Mouse (Mus musculus) forebrain, embryonic 10.5 days (tissue): ENCODE measurements around the gene Smpd3. TPM values are rescaled to one million over a fixed set of nuclear protein-coding genes. Genes with fewer than 3 reads are reported as not detected.
"Not testable (repeated sequence)": the region's sequence is repeated elsewhere in the genome, so short reads cannot be mapped to it uniquely, and the experiment has no call there.

Experiments
- DNase-seq: peaks from one replicate; pipeline ENCODE4 v3.0.0-alpha.2; 2017; ENCODE audit warnings: low spot score; ENCODE audit errors: extremely low spot score
- H3K27ac ChIP-seq: fragments of 300-500 bp; sonication (generic); 2 replicates; pipeline ENCODE4 v1.5.1; 2016; ENCODE audit warnings: mild to moderate bottlenecking
- H3K27me3 ChIP-seq: fragments of 300-500 bp; sonication (generic); 2 replicates; pipeline ENCODE4 v1.6.1; 2016; ENCODE audit warnings: mild to moderate bottlenecking; ENCODE audit not compliant: poor library complexity, severe bottlenecking
- H3K36me3 ChIP-seq: fragments of 300-500 bp; sonication (generic); replicated peaks from 2 replicates; pipeline ENCODE4 v1.6.1; 2016; ENCODE audit warnings: mild to moderate bottlenecking, moderate library complexity
- H3K4me1 ChIP-seq: fragments of 300-500 bp; sonication (generic); 2 replicates; pipeline ENCODE4 v1.6.1; 2016
- H3K4me3 ChIP-seq: fragments of 300-500 bp; sonication (generic); 2 replicates; pipeline ENCODE4 v1.5.1; 2016; ENCODE audit warnings: mild to moderate bottlenecking, moderate library complexity
- H3K9me3 ChIP-seq: fragments of 300-500 bp; sonication (generic); 2 replicates; pipeline ENCODE4 v1.6.1; 2016; ENCODE audit warnings: mild to moderate bottlenecking, moderate library complexity
- WGBS: fragments of 180-500 bp; shearing (Covaris S2); methylation state at CpG from one replicate; pipeline ENCODE4 v1.1.7; 2016; 5-methylcytosine and 5-hydroxymethylcytosine counted together
- polyA plus RNA-seq: library from polyadenylated mRNA; unstranded; fragments of >200 nt; fragmentation: Nextera tagmentation; extraction: Ambion mirVana; gene quantifications from 2 replicates; pipeline ENCODE4 v1.2.1, GENCODE M21; 2016

Smpd3 gene
- polyA plus RNA-seq, 1 experiment from 2014 or later, result 6.2 TPM

- Histone ChIP-seq H3K36me3 (no peaks in the 10 kb centered on the region), H3K4me3 (no peak overlapping the region), H3K4me1 (peaks cover 12% of the 10 kb centered on the region), H3K9me3 (no peaks in the 10 kb centered on the region), H3K27me3 (no peaks in the 10 kb centered on the region), H3K27ac (no peak overlapping the region)
- 87% methylated on average over 10 of the region's 10 CpGs for WGBS
- no peak for DNase-seq
These were observed 21.3 kb downstream of the Smpd3 start for GRCm38 (mm10) chr8:106316506-106316905.

GRCm38 (mm10) chr8:106315402-106316187 lies 22.2 kb downstream of the Smpd3 start:
- Histone ChIP-seq H3K4me3 (no peak overlapping the region), H3K27me3 (no peaks in the 10 kb centered on the region), H3K36me3 (no peaks in the 10 kb centered on the region), H3K9me3 (no peaks in the 10 kb centered on the region), H3K27ac (no peak overlapping the region), H3K4me1 (peaks cover 12% of the 10 kb centered on the region)
- WGBS, result 89% methylated on average over 6 of the region's 6 CpGs
- no peak for DNase-seq

- 73% methylated on average over 2 of the region's 2 CpGs for WGBS
These were observed 24.0 kb downstream of the Smpd3 start for GRCm38 (mm10) chr8:106313799-106314198.

GRCm38 (mm10) chr8:106313120-106313737 lies 24.6 kb downstream of the Smpd3 start:
- 84% methylated on average over 6 of the region's 6 CpGs for WGBS
- no peak overlapping the region for H3K4me3 ChIP-seq
- DNase-seq, result no peak
- no peaks in the 10 kb centered on the region for H3K36me3 ChIP-seq
- no peak overlapping the region for H3K27ac ChIP-seq
- H3K4me1 ChIP-seq, result peaks cover 12% of the 10 kb centered on the region
- no peaks in the 10 kb centered on the region for H3K27me3 ChIP-seq
- H3K9me3 ChIP-seq, result no peaks in the 10 kb centered on the region

More at GRCm38 (mm10) chr8:106313799-106314198, 24.0 kb downstream of the Smpd3 start:
- Histone ChIP-seq H3K4me1 (peaks cover 12% of the 10 kb centered on the region), H3K36me3 (no peaks in the 10 kb centered on the region), H3K27me3 (no peaks in the 10 kb centered on the region), H3K4me3 (no peak overlapping the region), H3K27ac (no peak overlapping the region), H3K9me3 (no peaks in the 10 kb centered on the region)
- no peak for DNase-seq

DNA sequence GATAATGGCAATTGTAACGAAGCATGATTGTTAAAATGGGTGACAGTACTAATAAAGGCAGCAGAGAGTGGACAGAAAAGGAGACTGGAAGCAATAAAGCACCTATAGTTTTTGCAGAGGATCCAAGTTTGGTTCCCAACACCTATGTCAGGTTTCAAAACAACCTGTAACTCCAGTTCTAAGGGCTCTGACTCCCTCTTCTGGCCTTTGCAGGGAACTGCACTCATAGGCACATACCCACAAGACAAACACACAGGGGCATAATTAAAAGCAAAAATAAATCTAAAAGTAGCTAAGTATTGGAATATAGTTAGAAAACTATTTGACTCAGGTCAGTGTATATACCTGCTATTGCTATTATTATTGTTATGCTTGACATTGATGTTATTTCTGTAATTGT lies 25.8 kb downstream of the Smpd3 start:
- 95% methylated on average over 1 of the region's 1 CpGs for WGBS
- Histone ChIP-seq H3K4me1 (peaks cover 3% of the 10 kb centered on the region; the same call in 1 of the 2 replicates), H3K36me3 (no peaks in the 10 kb centered on the region), H3K27ac (no peak overlapping the region), H3K4me3 (no peak overlapping the region), H3K9me3 (no peaks in the 10 kb centered on the region), H3K27me3 (no peaks in the 10 kb centered on the region)
- DNase-seq, result no peak

DNA sequence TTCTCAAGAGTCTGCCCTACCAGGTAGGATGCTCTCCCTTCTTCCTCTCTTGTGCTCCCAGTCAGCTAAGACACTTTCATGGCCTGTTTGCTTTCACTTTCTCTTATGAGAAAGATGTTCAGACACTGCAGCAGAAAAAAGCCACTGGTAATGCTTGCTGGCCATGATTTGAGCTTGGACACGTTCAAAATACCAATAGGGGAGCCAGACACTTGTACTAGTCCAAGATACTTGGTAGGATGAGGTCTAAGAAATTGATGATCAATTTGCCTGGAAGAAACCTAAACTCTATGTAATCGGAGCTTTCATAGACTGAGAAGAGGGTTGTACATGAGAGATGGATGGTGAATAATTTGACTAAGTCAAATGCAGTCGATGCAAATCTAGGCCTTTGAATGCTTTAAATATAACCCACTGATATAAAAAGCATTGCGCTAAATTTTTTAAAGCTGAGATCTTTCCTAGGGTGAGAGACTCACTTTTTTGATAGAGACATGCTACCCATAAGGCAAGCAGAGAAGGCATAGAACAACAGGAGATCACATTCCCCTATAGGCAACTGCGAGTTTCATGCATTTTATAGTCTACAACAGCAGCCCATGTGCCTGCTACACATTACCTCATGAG lies 27.6 kb downstream of the Smpd3 start:
- H3K4me3 ChIP-seq, result no peak overlapping the region
- H3K27me3 ChIP-seq, result no peaks in the 10 kb centered on the region
- H3K4me1 ChIP-seq, result no peaks in the 10 kb centered on the region
- H3K27ac ChIP-seq, result no peak overlapping the region
- DNase-seq, result no peak
- no peaks in the 10 kb centered on the region for H3K36me3 ChIP-seq
- H3K9me3 ChIP-seq, result no peaks in the 10 kb centered on the region
- WGBS, result 92% methylated on average over 5 of the region's 5 CpGs

GRCm38 (mm10) chr8:106308082-106308786 lies 29.6 kb downstream of the Smpd3 start:
- H3K27ac ChIP-seq, H3K4me1 ChIP-seq, H3K27me3 ChIP-seq, H3K4me3 ChIP-seq, H3K9me3 ChIP-seq, H3K36me3 ChIP-seq, DNase-seq: not testable (repeated sequence)
- 87% methylated on average over 6 of the region's 6 CpGs for WGBS

DNA sequence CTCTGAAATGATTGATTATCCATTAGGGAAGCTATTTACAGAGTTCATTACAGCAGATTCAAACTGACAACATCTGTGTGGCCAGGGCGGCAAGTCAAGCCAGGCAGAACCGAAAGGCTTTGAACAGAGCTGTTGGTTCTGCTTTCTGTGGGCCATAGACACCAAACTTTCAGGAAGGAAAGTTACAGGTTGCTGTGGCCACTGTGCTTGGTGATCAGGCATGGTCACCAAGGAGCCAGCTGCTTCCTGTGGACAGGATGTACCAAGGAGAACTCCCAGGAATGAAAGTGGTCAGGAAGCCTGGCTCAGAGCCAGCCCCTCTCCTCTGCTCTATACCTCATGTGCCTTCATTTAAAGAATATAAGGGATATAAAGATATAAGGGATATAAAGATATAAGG lies 30.2 kb downstream of the Smpd3 start:
- Histone ChIP-seq H3K36me3 (no peaks in the 10 kb centered on the region), H3K4me1 (no peaks in the 10 kb centered on the region), H3K4me3 (no peak overlapping the region), H3K27me3 (no peaks in the 10 kb centered on the region), H3K9me3 (no peaks in the 10 kb centered on the region), H3K27ac (no peak overlapping the region)
- no peak for DNase-seq
- WGBS, result 91% methylated on average over 2 of the region's 2 CpGs

DNA sequence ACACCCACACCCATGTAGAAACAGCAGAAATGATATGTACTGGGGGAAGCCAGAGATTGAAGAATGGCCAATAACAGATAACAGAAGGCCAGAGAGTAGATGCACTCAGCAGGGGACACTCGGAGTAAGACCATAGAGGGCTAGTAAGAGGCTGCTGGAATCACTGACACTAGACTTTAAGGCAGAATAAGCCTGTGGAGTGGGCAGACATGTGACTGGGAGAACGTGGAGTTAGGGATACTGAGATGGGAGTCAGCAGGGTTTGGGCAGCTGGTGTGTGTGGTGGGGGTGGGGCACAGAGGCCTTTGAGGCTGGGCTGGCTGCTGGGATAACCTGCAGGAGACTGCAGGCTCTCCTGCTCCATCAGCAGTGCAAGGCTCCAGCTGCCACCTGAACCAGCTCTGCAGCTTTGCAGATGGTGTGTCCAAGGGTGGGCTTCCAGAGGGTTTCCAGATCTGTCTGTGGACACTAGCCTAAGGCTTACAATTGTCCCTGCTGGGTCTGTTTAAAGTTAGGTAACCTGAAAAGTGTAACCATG lies 31.0 kb downstream of the Smpd3 start:
- H3K9me3 ChIP-seq, result not testable (repeated sequence)
- 58% methylated on average over 2 of the region's 2 CpGs for WGBS

DNA sequence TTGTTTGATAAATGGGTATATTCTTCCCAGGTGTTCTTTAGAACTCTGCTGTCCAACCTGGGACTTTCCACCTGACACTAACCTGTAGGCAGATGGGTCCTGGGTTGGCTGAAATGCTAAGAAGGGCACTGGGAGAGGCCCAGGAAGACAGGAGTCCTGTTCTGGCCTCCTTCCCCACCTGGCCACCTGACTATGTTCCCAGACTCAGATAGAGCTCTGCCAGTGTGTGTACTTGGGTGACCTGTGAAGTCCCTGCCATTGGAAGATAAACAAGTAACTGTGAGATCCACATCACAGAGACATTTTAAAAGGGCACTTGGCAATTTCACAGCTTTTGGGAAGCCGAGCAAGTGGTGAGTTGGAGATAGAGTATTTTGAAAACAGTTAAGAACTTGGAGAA lies 31.7 kb downstream of the Smpd3 start:
- no peaks in the 10 kb centered on the region for H3K9me3 ChIP-seq
- no peak for DNase-seq
- WGBS, result 86% methylated on average over 1 of the region's 1 CpGs
- no peaks in the 10 kb centered on the region for H3K4me1 ChIP-seq
- H3K36me3 ChIP-seq, result no peaks in the 10 kb centered on the region
- H3K27ac ChIP-seq, result no peak overlapping the region
- H3K27me3 ChIP-seq, result no peaks in the 10 kb centered on the region
- H3K4me3 ChIP-seq, result no peak overlapping the region

More for the DNA sequence above, 31.0 kb downstream of the Smpd3 start:
- H3K27me3 ChIP-seq, H3K4me3 ChIP-seq, DNase-seq, H3K36me3 ChIP-seq, H3K27ac ChIP-seq, H3K4me1 ChIP-seq: not testable (repeated sequence)

DNA sequence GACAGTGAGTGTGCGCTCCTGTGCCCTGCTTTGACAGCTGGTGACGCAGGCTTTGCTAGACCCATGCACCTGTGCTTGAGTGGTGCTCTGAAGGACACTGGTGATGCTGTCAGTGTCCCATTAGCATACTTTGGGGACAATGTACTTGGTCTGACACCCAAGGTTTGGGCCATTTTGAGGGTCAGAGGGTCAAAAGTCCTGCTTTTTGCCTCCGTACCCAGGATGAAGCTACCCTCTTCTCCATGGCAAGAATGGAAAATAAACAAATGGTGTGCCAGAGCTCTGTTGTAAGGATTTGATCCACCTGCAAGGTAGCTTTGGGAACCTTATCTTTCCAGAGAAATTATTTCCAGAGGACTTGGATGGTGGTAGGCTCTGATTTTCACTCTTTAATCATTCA lies 32.5 kb downstream of the Smpd3 start:
- 93% methylated on average over 3 of the region's 3 CpGs for WGBS
- DNase-seq, result no peak
- H3K9me3 ChIP-seq, result no peaks in the 10 kb centered on the region
- H3K36me3 ChIP-seq, result no peaks in the 10 kb centered on the region
- no peaks in the 10 kb centered on the region for H3K4me1 ChIP-seq
- no peaks in the 10 kb centered on the region for H3K27me3 ChIP-seq
- H3K27ac ChIP-seq, result no peak overlapping the region
- H3K4me3 ChIP-seq, result no peak overlapping the region

GRCm38 (mm10) chr8:106304321-106304720 lies 33.5 kb downstream of the Smpd3 start:
- H3K9me3 ChIP-seq, result no peaks in the 10 kb centered on the region
- no peaks in the 10 kb centered on the region for H3K27me3 ChIP-seq
- 86% methylated on average over 6 of the region's 6 CpGs for WGBS
- no peaks in the 10 kb centered on the region for H3K4me1 ChIP-seq
- H3K27ac ChIP-seq, result no peak overlapping the region
- H3K4me3 ChIP-seq, result no peak overlapping the region
- no peak for DNase-seq
- no peaks in the 10 kb centered on the region for H3K36me3 ChIP-seq
